Mouse (Mus musculus) bone marrow macrophage, adult 2 months (primary cell): ENCODE data around the gene Fbxl17.

Experiments
- CTCF ChIP-seq: IDR thresholded peaks from 2 replicates; pipeline ENCODE4 v1.5.1; 2012; ENCODE audit warnings: low read depth, mild to moderate bottlenecking, low read length, moderate library complexity
- POLR2A ChIP-seq: IDR thresholded peaks from 2 replicates; pipeline ENCODE4 v1.6.1; 2012; ENCODE audit warnings: mild to moderate bottlenecking, low read depth, low read length, borderline replicate concordance

DNA sequence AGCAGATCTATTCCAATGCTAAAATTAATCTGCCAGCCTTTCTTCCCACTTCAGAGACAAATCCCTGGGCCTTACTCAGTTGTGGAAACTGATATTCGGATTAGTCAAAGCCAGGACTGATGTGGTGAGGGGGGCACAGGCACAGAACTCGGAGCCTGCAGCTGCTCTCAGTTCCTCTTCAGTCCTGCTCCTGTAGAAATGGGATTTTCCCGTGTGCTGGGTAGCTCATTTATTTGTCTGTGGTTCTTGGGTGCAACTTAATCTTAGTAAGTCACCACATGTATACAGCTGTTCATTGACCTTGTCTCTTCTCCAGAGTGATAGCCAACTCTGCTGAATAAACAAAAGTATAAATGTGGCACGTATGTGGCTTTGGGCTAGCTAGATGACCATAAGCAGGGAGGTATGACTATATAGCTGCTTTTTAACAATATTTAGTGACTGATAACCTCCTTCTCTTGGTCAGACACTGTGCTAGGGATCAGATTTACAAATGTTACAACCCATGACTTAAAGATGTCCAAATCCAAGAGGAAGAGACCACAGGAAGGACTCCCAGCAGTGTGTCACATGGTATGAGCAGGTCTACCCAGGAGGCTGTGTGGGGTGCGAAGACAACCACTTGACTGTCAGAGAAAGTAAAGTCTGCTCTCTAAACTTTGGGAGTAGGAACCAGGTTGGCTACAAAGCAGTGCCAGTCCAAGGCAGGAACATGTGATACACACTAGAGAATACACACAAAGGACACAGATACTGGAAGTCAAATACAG, 331.6 kb downstream of the Fbxl17 start:
- no peak for TF ChIP-seq POLR2A
- no peak for TF ChIP-seq CTCF
